Comparison of ENCODE assay signal across 8 mouse cellular contexts in the genomic region with DNA sequence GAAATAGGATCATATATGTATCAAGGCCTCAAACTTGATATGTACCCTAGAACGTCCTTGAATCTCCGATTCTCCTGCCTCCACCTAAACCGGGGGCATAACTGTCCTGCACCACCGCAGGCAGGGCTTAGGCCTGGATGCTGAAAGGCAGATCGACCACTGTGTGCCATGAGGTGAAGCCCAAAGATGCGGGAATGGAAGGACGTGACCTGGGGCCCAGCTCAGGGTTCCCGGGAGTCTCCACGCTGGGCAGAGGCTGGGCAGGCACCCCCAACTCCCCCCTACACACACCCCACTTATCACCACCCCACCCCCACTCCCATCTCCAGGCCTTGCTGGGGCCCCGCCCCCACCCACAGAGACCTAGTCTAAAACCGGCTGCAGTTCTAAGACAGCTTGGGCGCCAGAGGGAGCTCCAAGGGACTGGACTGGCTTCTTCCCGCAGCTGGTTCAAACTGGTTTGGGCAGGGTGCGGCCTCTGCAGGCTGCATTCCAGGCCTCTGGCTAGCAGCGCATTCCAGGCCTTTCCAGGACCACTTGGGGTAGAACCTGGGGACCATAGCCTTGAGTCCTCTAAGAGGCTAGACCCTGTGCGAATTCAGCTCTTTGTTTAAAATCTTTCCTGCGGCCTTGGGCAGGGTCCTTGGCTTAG. TPM values are rescaled to one million over a fixed set of nuclear protein-coding genes. Genes with fewer than 3 reads are reported as not detected.
DNase-seq lines count a peak whose midpoint lies in the region; ATAC-seq and TF ChIP-seq lines count a peak whose summit lies in the region.

No protein-coding gene starts in this region.

- ATAC-seq in hindbrain, embryonic 16.5 days, result peak; percentile 63
- ATAC-seq in megakaryocyte-erythroid progenitor cell, adult 5-6 weeks (replicated peaks; ENCODE audit: low FRiP score, low TSS enrichment, poor library complexity, severe bottlenecking), result peak; percentile 55
- no peak for ATAC-seq in cerebellum, adult (ENCODE audit: insufficient number of reproducible peaks, low FRiP score, low TSS enrichment)

- H3K9ac ChIP-seq in MEL (ENCODE audit: control insufficient read depth, low read depth, low read length, poor library complexity, severe bottlenecking), result no peak overlapping the region
- no peak overlapping the region for H3K9ac ChIP-seq in hindbrain, embryonic 16.5 days (ENCODE audit: low read depth, low read length)

- peaks cover 0 to 5% of the 10 kb centered on the region in 2 experiments; a peak in 2 of 4 replicates for H3K36me3 ChIP-seq in MEL (ENCODE audit: control insufficient read depth in 1 of 2, insufficient read depth in 2 of 2, low read length in 2 of 2)
- H3K36me3 ChIP-seq in hindbrain, embryonic 16.5 days (ENCODE audit: control insufficient read depth, insufficient read depth, low read length), result no peaks in the 10 kb centered on the region

- H3K27me3 ChIP-seq in MEL (ENCODE audit: control insufficient read depth in 1 of 2, insufficient read depth in 2 of 2, low read length in 2 of 2), result no peaks in the 10 kb centered on the region
- 0 out of 2 replicates have a peak, but pooled peaks cover 2% of the 10 kb centered on the region for H3K27me3 ChIP-seq in hindbrain, embryonic 16.5 days (replicated peaks; ENCODE audit: control insufficient read depth, insufficient read depth, low read length)

- TF ChIP-seq RAD21 in MEL (IDR thresholded peaks at IDR 0.05; ENCODE audit: low read depth, low read length), result no peak

- H3K27ac ChIP-seq in MEL (ENCODE audit: control insufficient read depth, low read depth, low read length), result no peak overlapping the region
- H3K27ac ChIP-seq in cortical plate, adult 2 months (ENCODE audit: insufficient read depth, low read length), result no peak overlapping the region
- no peak overlapping the region for H3K27ac ChIP-seq in hindbrain, embryonic 16.5 days (ENCODE audit: low read depth, low read length)

- no peak for DNase-seq in MEL (ENCODE audit: low read depth, low spot score)
- peak; percentile 70 for DNase-seq in gastrocnemius, postnatal 10 days
- peak; percentile 58 to 71 for DNase-seq in left cerebral cortex, postnatal 25 days (ENCODE audit: low spot score in 2 of 2)
- peak; percentile 67 for DNase-seq in right cerebral cortex, postnatal 4 days

- TF ChIP-seq POLR2A in MEL (IDR thresholded peaks at IDR 0.05; ENCODE audit: control insufficient read depth in 1 of 2, insufficient read depth in 1 of 2, low read depth in 1 of 2, low read length in 2 of 2, poor library complexity in 1 of 2), result no peak
- TF ChIP-seq POLR2A in cortical plate, adult 2 months (IDR thresholded peaks at IDR 0.05; ENCODE audit: extremely low read depth, insufficient read depth, low read length), result no peak

- intact Hi-C loops in left cerebral cortex, postnatal 25 days (cut with DNase I), result loop anchor here (5.0 kb wide), 1 partner anchor 327 kb away; no protein-coding TSS in a partner anchor

- H3K4me1 ChIP-seq in MEL (ENCODE audit: control insufficient read depth in 1 of 2, insufficient read depth in 2 of 2, low read length in 2 of 2), result peaks cover 0 to 8% of the 10 kb centered on the region in 2 experiments; a peak in 3 of 4 replicates
- peaks cover 2% of the 10 kb centered on the region; the same call in 1 of the 2 replicates for H3K4me1 ChIP-seq in cortical plate, adult 2 months (ENCODE audit: control insufficient read depth, insufficient read depth, low read length)
- peaks cover 7% of the 10 kb centered on the region for H3K4me1 ChIP-seq in hindbrain, embryonic 16.5 days (ENCODE audit: control insufficient read depth, insufficient read depth, low read depth, low read length)

- peak in 2 of 3 experiments; percentile 7 to 28; a peak in 3 of 6 replicates for TF ChIP-seq CTCF in MEL (IDR thresholded peaks at IDR 0.05 in 2 of 3, conservative IDR thresholded peaks at IDR 0.05 in 1 of 3; ENCODE audit: control insufficient read depth in 1 of 3, insufficient read depth in 1 of 3, low read depth in 2 of 3, low read length in 3 of 3, poor library complexity in 1 of 3, severe bottlenecking in 1 of 3)
- TF ChIP-seq CTCF in cortical plate, adult 2 months (IDR thresholded peaks at IDR 0.05; ENCODE audit: extremely low read depth, insufficient read depth, low read length), result peak; percentile 34

- no peak overlapping the region for H3K4me2 ChIP-seq in hindbrain, embryonic 16.5 days (ENCODE audit: low read length)

- 21% methylated on average over 17 of the region's 17 CpGs for WGBS in hindbrain, embryonic 16.5 days

- no peaks in the 10 kb centered on the region for H3K79me2 ChIP-seq in MEL (ENCODE audit: control insufficient read depth, insufficient read depth, low read length, poor library complexity)

- H3K4me3 ChIP-seq in MEL (ENCODE audit: control insufficient read depth in 1 of 2, insufficient read depth in 1 of 2, low read depth in 2 of 2, low read length in 2 of 2), result no peak overlapping the region
- no peak overlapping the region for H3K4me3 ChIP-seq in cortical plate, adult 2 months (ENCODE audit: insufficient read depth, low read length)
- H3K4me3 ChIP-seq in hindbrain, embryonic 16.5 days (ENCODE audit: low read length), result no peak overlapping the region

- no peaks in the 10 kb centered on the region for H3K9me3 ChIP-seq in MEL (replicated peaks; ENCODE audit: insufficient read depth, low read length)
- no peaks in the 10 kb centered on the region for H3K9me3 ChIP-seq in hindbrain, embryonic 16.5 days (ENCODE audit: control insufficient read depth, low read length)

- no peak for TF ChIP-seq EP300 in MEL (IDR thresholded peaks at IDR 0.05; ENCODE audit: low read depth in 1 of 2, low read length in 2 of 2)

TF ChIP-seq in MEL, 35 proteins besides CTCF, POLR2A, EP300 and RAD21:
- no peak for TF ChIP-seq ELF1 (IDR thresholded peaks at IDR 0.05; ENCODE audit: low read depth, low read length)
- TF ChIP-seq GATA1 (IDR thresholded peaks at IDR 0.05; ENCODE audit: low read depth, low read length), result no peak

RNA-seq across cellular contexts. Expression of a gene that starts 34.0 kb away (rescaled TPM):
- total RNA-seq in MEL (2012; rRNA removed), result 3.8 and 3.9 TPM in 2 replicates
- 1 to 10 TPM in 1 of 2 experiments, not detected in 1; 7.6 TPM for polyA plus RNA-seq in MEL (2012; ENCODE audit: insufficient read depth in 1 of 2, insufficient read length in 2 of 2, low read depth in 1 of 2, low replicate concordance in 2 of 2, missing spikeins in 1 of 2)
- 3.3 and 3.6 TPM in 2 replicates for polyA plus RNA-seq in cortical plate, adult 2 months (2012; rRNA removed)
- under 1 TPM; 0.85 to 0.93 TPM for total RNA-seq in gastrocnemius, postnatal 10 days (2021)
- 4.5 and 6.6 TPM in 2 replicates for polyA plus RNA-seq in hindbrain, embryonic 16.5 days (2015; fragmentation: Nextera tagmentation; extraction: Ambion mirVana)
- total RNA-seq in left cerebral cortex, postnatal 25 days (2021), result 1 to 10 TPM; 5.0 to 5.2 TPM
- total RNA-seq in megakaryocyte-erythroid progenitor cell, adult 5-6 weeks (2014; fragmentation: Nextera tagmentation), result 0.48 and 1.1 TPM in 2 replicates
- total RNA-seq in megakaryocyte-erythroid progenitor cell, adult 5-6 weeks (2017), result 1.6 and 3.8 TPM in 2 replicates
